Mouse (Mus musculus): ENCODE measurements around the gene Dscaml1. TPM values are rescaled to one million over a fixed set of nuclear protein-coding genes. Genes with fewer than 3 reads are reported as not detected.

Gene Dscaml1
- polyA plus RNA-seq, 1 experiment from 2014 or later = 0.17 TPM

DNA sequence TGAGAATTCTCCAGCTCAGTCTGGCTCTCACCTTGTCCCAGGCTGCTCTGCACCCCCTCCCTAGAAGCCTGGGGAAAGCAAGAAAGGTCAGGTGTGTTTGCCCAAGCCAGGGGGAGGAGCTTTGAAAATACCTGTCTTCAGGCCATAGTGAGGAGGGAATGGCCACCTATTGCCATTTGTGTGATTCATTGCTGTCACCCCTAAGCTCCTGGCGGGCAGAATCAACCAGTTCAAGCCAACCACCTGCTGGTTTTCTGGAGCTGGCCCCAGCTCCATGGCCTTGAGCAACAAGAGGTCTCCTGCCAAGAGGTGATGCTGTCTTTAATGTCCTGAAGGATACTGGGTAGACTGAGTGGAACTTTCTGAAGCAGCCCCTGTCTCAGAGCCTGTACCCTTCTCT, 28.1 kb upstream of the Dscaml1 start:
- no peaks in the 10 kb centered on the region for H3K4me1 ChIP-seq (replicated peaks; ENCODE audit: control insufficient read depth, insufficient read depth)
- no peak overlapping the region for H3K4me2 ChIP-seq (replicated peaks; ENCODE audit: low read depth)
- DNase-seq (ENCODE audit: low spot score) (no peak), ATAC-seq (ENCODE audit: low FRiP score, low TSS enrichment) (peak; percentile 22; the same call in 1 of the 2 replicates)
- no peak overlapping the region for H3K27ac ChIP-seq (replicated peaks)
- no peaks in the 10 kb centered on the region for H3K36me3 ChIP-seq (ENCODE audit: control insufficient read depth, insufficient read depth, low read length)
- no peaks in the 10 kb centered on the region for H3K27me3 ChIP-seq (ENCODE audit: control insufficient read depth, insufficient read depth, low read length)
- no peak overlapping the region for H3K9ac ChIP-seq (ENCODE audit: low read length)
- TF ChIP-seq CTCF (IDR thresholded peaks at IDR 0.05; ENCODE audit: low read depth) (no peak), EP300 (optimal IDR thresholded peaks at IDR 0.05) (no peak)
- H3K9me3 ChIP-seq (ENCODE audit: control insufficient read depth, low read length) = no peaks in the 10 kb centered on the region
- 35% methylated on average over 1 of the region's 1 CpGs for WGBS
- H3K4me3 ChIP-seq (ENCODE audit: low read depth, low read length) = no peak overlapping the region

DNA sequence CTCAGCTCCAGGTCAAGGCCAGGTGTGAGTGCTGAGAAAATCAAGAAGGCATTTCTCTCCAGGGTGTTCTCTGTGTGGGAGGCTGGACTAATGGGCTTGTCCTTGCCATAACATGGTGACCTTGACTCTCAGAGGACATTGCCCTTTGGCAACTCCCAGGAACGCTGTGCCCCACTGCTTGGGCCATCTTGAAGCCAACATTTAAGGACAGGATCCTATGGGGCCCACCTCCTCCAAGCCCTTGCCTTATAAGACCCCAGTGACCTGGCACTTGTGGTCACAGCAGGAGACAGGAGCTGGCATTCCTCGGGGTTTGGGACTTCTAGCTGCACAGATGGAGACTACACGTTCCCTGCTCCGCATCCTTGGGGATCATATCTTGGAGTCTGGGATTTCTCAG, 27.0 kb upstream of the Dscaml1 start, which contains the start of gene Fxyd2:
Gene Fxyd2 (plus strand): TSS at position 236 of the 400 bp plus-strand sequence.
- DNase-seq (ENCODE audit: low spot score) (no peak), ATAC-seq (ENCODE audit: low FRiP score, low TSS enrichment) (no peak)
- no peak for TF ChIP-seq CTCF (IDR thresholded peaks at IDR 0.05; ENCODE audit: low read depth)
- TF ChIP-seq EP300 (optimal IDR thresholded peaks at IDR 0.05) = no peak
- Histone ChIP-seq H3K9ac (ENCODE audit: low read length) (no peak within 1 kb of the TSS), H3K4me2 (replicated peaks; ENCODE audit: low read depth) (no peak within 1 kb of the TSS), H3K27me3 (ENCODE audit: control insufficient read depth, insufficient read depth, low read length) (no peaks in the 10 kb centered on the region), H3K9me3 (ENCODE audit: control insufficient read depth, low read length) (no peaks in the 10 kb centered on the region), H3K4me3 (ENCODE audit: low read depth, low read length) (no peak within 1 kb of the TSS), H3K27ac (replicated peaks) (no peak within 1 kb of the TSS), H3K36me3 (ENCODE audit: control insufficient read depth, insufficient read depth, low read length) (no peaks in the 10 kb centered on the region), H3K4me1 (replicated peaks; ENCODE audit: control insufficient read depth, insufficient read depth) (no peaks in the 10 kb centered on the region)
- WGBS = 75% methylated on average over 4 of the region's 4 CpGs

DNA sequence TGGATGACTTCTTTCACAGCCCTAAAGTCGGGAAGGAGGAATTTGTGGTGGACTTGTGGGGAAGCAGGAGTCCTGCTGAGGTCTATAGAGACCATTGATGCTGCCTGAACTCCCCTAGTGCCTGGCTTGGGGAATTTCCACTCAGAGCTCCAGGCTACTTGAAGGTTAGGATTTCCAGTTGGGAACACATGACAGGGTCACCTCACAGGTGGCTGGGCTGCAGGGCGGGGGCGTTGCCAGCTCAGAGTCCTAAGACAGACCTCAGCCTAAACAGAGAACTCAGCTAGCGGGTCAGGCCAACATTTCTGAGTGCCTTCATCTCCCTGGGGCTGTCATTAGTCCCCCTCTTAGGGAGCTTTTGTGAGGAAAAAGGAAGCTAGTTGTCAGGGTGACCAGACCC, 24.6 kb upstream of the Dscaml1 start:
- DNase-seq (ENCODE audit: low spot score) (no peak), ATAC-seq (ENCODE audit: low FRiP score, low TSS enrichment) (no peak)
- Histone ChIP-seq H3K4me1 (replicated peaks; ENCODE audit: control insufficient read depth, insufficient read depth) (no peaks in the 10 kb centered on the region), H3K4me3 (ENCODE audit: low read depth, low read length) (no peak overlapping the region), H3K27me3 (ENCODE audit: control insufficient read depth, insufficient read depth, low read length) (no peaks in the 10 kb centered on the region), H3K27ac (replicated peaks) (no peak overlapping the region), H3K4me2 (replicated peaks; ENCODE audit: low read depth) (no peak overlapping the region), H3K9ac (ENCODE audit: low read length) (no peak overlapping the region), H3K36me3 (ENCODE audit: control insufficient read depth, insufficient read depth, low read length) (no peaks in the 10 kb centered on the region), H3K9me3 (ENCODE audit: control insufficient read depth, low read length) (no peaks in the 10 kb centered on the region)
- TF ChIP-seq CTCF (IDR thresholded peaks at IDR 0.05; ENCODE audit: low read depth) (no peak), EP300 (optimal IDR thresholded peaks at IDR 0.05) (no peak)
- 49% methylated on average over 4 of the region's 4 CpGs for WGBS

DNA sequence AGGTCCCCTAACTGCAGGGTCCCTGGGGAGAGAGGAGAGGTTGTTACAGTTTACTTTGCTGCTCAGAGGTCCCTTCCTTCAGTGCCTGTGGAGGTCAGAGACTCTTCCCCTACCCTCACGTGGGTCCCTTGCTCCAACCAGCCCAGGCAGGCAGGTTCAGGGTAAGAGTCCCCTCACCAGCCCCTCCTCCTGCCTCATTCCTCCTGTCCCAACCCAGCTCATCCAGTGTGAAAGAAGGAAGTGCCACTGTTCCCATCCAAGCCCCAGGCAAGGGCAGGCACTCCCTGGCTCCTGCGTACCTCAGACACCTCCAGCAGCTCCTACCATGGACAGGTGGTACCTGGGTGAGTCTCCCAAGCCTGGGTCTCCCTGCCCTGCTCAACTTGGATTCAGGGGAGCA, 23.5 kb upstream of the Dscaml1 start:
- no peaks in the 10 kb centered on the region for H3K4me1 ChIP-seq (replicated peaks; ENCODE audit: control insufficient read depth, insufficient read depth)
- H3K9ac ChIP-seq (ENCODE audit: low read length) = no peak overlapping the region
- ATAC-seq (ENCODE audit: low FRiP score, low TSS enrichment) (no peak), DNase-seq (ENCODE audit: low spot score) (no peak)
- no peaks in the 10 kb centered on the region for H3K27me3 ChIP-seq (ENCODE audit: control insufficient read depth, insufficient read depth, low read length)
- no peak for TF ChIP-seq CTCF (IDR thresholded peaks at IDR 0.05; ENCODE audit: low read depth)
- TF ChIP-seq EP300 (optimal IDR thresholded peaks at IDR 0.05) = no peak
- H3K9me3 ChIP-seq (ENCODE audit: control insufficient read depth, low read length) = no peaks in the 10 kb centered on the region
- no peaks in the 10 kb centered on the region for H3K36me3 ChIP-seq (ENCODE audit: control insufficient read depth, insufficient read depth, low read length)
- 59% methylated on average over 1 of the region's 2 CpGs for WGBS
- H3K27ac ChIP-seq (replicated peaks) = no peak overlapping the region
- H3K4me2 ChIP-seq (replicated peaks; ENCODE audit: low read depth) = no peak overlapping the region
- no peak overlapping the region for H3K4me3 ChIP-seq (ENCODE audit: low read depth, low read length)

DNA sequence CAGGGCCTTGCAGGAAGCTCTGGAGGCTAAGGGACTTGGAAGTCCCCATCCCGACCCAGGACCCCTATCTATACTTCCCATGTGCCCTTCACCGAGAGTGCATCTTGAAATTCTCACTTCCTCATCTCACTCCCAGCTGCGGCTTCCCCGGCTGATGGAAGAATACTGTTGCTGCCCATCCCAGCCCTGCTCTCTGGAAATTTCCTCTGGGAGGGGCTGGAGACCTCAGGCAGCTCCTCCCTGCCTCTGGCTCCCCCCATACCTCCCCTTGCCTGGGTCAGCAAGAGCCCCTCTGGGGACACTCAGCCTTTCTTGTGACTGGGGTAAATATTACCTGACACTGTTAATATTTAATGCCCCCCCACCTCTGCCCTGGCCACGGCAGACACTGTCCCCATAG, 20.7 kb upstream of the Dscaml1 start:
- Histone ChIP-seq H3K27ac (replicated peaks) (no peak overlapping the region), H3K4me2 (replicated peaks; ENCODE audit: low read depth) (no peak overlapping the region), H3K4me1 (replicated peaks; ENCODE audit: control insufficient read depth, insufficient read depth) (no peaks in the 10 kb centered on the region), H3K27me3 (ENCODE audit: control insufficient read depth, insufficient read depth, low read length) (no peaks in the 10 kb centered on the region), H3K4me3 (ENCODE audit: low read depth, low read length) (no peak overlapping the region), H3K9ac (ENCODE audit: low read length) (no peak overlapping the region), H3K9me3 (ENCODE audit: control insufficient read depth, low read length) (no peaks in the 10 kb centered on the region), H3K36me3 (ENCODE audit: control insufficient read depth, insufficient read depth, low read length) (no peaks in the 10 kb centered on the region)
- DNase-seq (ENCODE audit: low spot score) = no peak
- WGBS = 50% methylated on average over 5 of the region's 5 CpGs
- TF ChIP-seq CTCF (IDR thresholded peaks at IDR 0.05; ENCODE audit: low read depth) = no peak
- no peak for ATAC-seq (ENCODE audit: low FRiP score, low TSS enrichment)

DNA sequence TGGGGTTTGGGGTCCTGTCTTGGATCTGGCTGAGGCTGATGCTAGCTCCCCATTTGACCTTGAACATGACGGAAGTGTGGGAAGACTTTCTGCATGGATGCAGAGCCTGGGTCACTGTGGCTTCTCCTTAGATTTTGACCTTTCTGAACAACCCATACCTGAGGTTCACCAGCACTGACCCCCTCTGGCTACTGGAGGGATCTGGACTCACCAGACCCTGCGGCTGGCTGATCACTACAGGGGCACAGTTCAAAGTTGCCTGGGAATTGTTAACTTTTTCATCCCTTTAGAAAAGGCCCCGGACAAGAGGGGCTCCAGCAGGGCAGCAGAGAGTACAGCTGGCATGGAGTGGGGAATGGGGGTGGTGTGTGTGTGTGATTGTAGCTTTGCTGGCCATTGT, 19.6 kb upstream of the Dscaml1 start:
- ATAC-seq (ENCODE audit: low FRiP score, low TSS enrichment) (no peak), DNase-seq (ENCODE audit: low spot score) (no peak)
- Histone ChIP-seq H3K9me3 (ENCODE audit: control insufficient read depth, low read length) (no peaks in the 10 kb centered on the region), H3K27me3 (ENCODE audit: control insufficient read depth, insufficient read depth, low read length) (no peaks in the 10 kb centered on the region), H3K36me3 (ENCODE audit: control insufficient read depth, insufficient read depth, low read length) (no peaks in the 10 kb centered on the region), H3K4me3 (ENCODE audit: low read depth, low read length) (no peak overlapping the region), H3K27ac (replicated peaks) (no peak overlapping the region), H3K4me1 (replicated peaks; ENCODE audit: control insufficient read depth, insufficient read depth) (no peaks in the 10 kb centered on the region), H3K9ac (ENCODE audit: low read length) (no peak overlapping the region), H3K4me2 (replicated peaks; ENCODE audit: low read depth) (no peak overlapping the region)
- 87% methylated on average over 3 of the region's 3 CpGs for WGBS
- TF ChIP-seq EP300 (optimal IDR thresholded peaks at IDR 0.05) = no peak
- TF ChIP-seq CTCF (IDR thresholded peaks at IDR 0.05; ENCODE audit: low read depth) = no peak
